14 mouse cellular contexts compared by ENCODE assay signal in genomic region chr10:79896306-79896705, GRCm38 (mm10). TPM values are rescaled to one million over a fixed set of nuclear protein-coding genes. Genes with fewer than 3 reads are reported as not detected.
"Had no signal": no experiment of that assay in that cellular context is flagged by ENCODE, and none has a peak within 500 bp of the region (broad histone marks: within the 10 kb centered on the region; RNA-seq: fewer than 3 reads in every experiment).

No protein-coding gene starts in this region.

- H3K4me3 ChIP-seq: kidney, embryonic 15.5 days; limb, embryonic 15.5 days; liver, embryonic 12.5 days; midbrain, embryonic 12.5 days had no signal

- H3K9me3 ChIP-seq: kidney, embryonic 15.5 days; limb, embryonic 15.5 days; liver, embryonic 12.5 days; midbrain, embryonic 12.5 days had no signal

- ATAC-seq: liver, embryonic 12.5 days; midbrain, embryonic 16.5 days had no signal

- H3K9ac ChIP-seq: kidney, embryonic 15.5 days; limb, embryonic 15.5 days; liver, embryonic 12.5 days; midbrain, embryonic 12.5 days had no signal

- H3K4me1 ChIP-seq: limb, embryonic 15.5 days had no signal

- H3K27ac ChIP-seq: kidney, embryonic 15.5 days; limb, embryonic 15.5 days; midbrain, embryonic 12.5 days; stomach, postnatal 0 days had no signal

- H3K27me3 ChIP-seq: kidney, embryonic 15.5 days; limb, embryonic 15.5 days; liver, embryonic 12.5 days had no signal

- DNase-seq: kidney, adult 2 months; kidney, postnatal 36 days; layer of hippocampus, adult 9-11 months; layer of hippocampus, postnatal 36 days; thymus, postnatal 4 days had no signal

- H3K4me2 ChIP-seq: kidney, embryonic 15.5 days; limb, embryonic 15.5 days; liver, embryonic 12.5 days; midbrain, embryonic 12.5 days had no signal

RNA-seq across cellular contexts. Expression of gene Cfd, which starts 5.7 kb away (rescaled TPM):
- polyA plus RNA-seq: kidney, embryonic 15.5 days; limb, embryonic 15.5 days; liver, embryonic 12.5 days; liver, embryonic 16.5 days; lung, embryonic 16.5 days; midbrain, embryonic 12.5 days; neural tube, embryonic 14.5 days; stomach, postnatal 0 days had no signal

RNA-seq across cellular contexts. Expression of gene Elane, which starts 10.3 kb away (rescaled TPM):
- polyA plus RNA-seq: kidney, adult 2 months; midbrain, embryonic 12.5 days; midbrain, embryonic 16.5 days; neural tube, embryonic 14.5 days had no signal

RNA-seq across cellular contexts. Expression of gene Gm26602, which starts 14.3 kb away (rescaled TPM):
- polyA plus RNA-seq: kidney, adult 2 months; limb, embryonic 15.5 days; liver, embryonic 16.5 days had no signal
